Mouse (Mus musculus) erythroblast, embryonic 14.5 days (primary cell): ENCODE data around the gene Oasl2.
"Not testable (repeated sequence)": the region's sequence is repeated elsewhere in the genome, so short reads cannot be mapped to it uniquely, and the experiment has no call there.

Source experiments
- GATA1 ChIP-seq: IDR thresholded peaks from 2 replicates; pipeline ENCODE4 v1.6.1; 2012; ENCODE audit warnings: low read length, inconsistent platforms, mixed read lengths
- TAL1 ChIP-seq: IDR thresholded peaks from 3 replicates; pipeline ENCODE4 v1.6.1; 2012; ENCODE audit warnings: low read length, inconsistent platforms, mixed read lengths

- TF ChIP-seq GATA1, TAL1: not testable (repeated sequence)
Observed at GRCm38 (mm10) chr5:114853364-114853763, 43.4 kb upstream of the Oasl2 start, which contains the start of gene 4930519G04Rik.
